Mouse (Mus musculus) A20 (cell line): ENCODE data around the gene Msantd3.

Source experiments
- DNase-seq: peaks from one replicate; pipeline ENCODE4 v3.0.0-alpha.2; 2011; ENCODE audit warnings: low read depth, low spot score

Msantd3 gene

DNA sequence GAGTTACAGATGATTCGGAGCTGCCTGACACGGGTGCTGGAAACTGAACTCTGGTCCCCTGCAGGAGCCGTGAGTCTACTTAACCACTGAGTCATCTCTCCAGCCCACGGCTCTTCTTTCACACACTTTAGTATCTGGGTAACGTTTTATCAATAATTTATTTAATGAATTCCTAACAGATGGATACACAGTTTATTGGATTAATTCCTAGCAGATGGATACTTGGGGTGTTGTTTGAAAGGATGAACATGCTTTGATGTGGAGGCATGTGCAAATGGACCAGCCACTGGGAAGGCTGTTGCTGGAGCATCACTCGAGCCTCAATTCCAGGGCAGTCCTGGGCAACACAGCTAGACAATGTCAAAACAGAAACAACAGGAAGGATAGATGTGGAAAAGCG is 56.4 kb downstream of the Msantd3 start:
- no peak for DNase-seq

DNA sequence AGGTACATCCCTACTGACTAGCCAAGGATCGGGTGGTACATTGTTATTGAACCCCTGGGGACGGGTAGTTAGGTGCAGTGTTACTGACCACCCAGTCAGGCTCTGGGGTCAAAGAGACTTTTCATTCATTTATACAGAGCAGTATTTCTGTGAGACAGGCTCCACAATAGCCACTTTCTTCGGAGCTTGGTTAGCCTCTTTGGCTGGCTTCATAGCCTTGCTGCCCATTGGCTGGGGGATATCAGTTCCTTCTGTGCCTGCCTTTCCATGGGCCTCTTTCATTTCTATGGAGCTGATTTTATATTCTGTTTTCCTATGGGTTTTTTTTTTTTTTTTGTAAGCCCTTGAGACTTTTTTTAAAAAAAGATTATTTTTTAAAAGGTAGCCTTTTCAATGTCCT is 65.9 kb downstream of the Msantd3 start:
- no peak for DNase-seq

DNA sequence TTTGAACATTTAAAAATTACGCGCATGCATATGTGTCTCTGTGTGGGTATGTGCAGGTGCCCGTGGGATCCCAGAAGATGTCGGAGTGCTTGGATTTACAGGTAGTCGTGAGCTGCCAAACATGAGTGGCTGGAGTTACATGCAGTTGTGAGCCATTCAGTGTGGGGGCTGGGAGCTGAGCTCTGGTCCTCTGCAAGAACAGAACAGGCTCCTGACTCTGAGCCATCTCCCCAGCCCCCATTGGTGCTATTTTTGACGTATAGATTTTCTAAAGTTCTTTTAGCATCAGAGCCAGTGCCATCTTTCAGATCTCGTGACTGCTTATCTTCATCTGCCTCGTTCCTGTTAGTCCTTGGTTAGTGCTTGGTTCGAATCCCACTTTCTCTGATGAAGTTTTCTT is 69.8 kb downstream of the Msantd3 start:
- DNase-seq: no peak

DNA sequence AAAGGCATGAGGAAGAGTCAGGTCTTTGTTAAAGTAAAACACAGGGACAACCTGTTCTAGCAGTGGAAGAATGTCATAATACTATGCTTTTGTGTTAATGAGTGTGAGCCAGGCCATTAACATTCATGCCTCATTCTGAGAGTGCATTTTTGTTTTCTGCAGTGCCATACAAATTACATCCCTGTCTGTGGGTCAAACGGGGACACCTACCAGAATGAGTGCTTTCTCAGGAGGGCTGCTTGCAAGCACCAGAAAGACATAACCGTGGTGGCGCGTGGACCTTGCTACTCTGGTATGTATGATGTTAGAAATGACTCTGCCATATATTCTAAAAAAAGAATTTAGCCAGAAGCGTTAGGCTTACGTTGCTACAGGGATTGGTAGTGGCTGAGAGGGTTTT is 70.5 kb downstream of the Msantd3 start:
- no peak for DNase-seq
